In genomic region chr3:121777943-121778342, GRCm38 (mm10) we compare ENCODE assay signal across 8 mouse cellular contexts. TPM values are rescaled to one million over a fixed set of nuclear protein-coding genes. Genes with fewer than 3 reads are reported as not detected.
DNase-seq lines count a peak whose midpoint lies in the region; ATAC-seq and TF ChIP-seq lines count a peak whose summit lies in the region.

No protein-coding gene starts in this region.

- TF ChIP-seq CTCF in testis, adult 2 months (IDR thresholded peaks at IDR 0.05; ENCODE audit: control insufficient read depth, insufficient read depth, insufficient replicate concordance, low read depth, low read length) = peak; percentile 67; the same call in 1 of the 2 replicates

- no peaks in the 10 kb centered on the region for H3K9me3 ChIP-seq in limb, embryonic 11.5 days (ENCODE audit: control insufficient read depth, low read length)

- no peak overlapping the region for H3K27ac ChIP-seq in testis, adult 2 months (ENCODE audit: control insufficient read depth, insufficient read depth, low read depth, low read length)
- no peak overlapping the region for H3K27ac ChIP-seq in limb, embryonic 11.5 days (replicated peaks; ENCODE audit: low read depth, low read length)

- 23% methylated on average over 7 of the region's 7 CpGs for WGBS in limb, embryonic 11.5 days

- DNase-seq in testis, postnatal 14 days (ENCODE audit: low spot score) = no peak
- peak; percentile 44 to 51 for DNase-seq in cerebellum, adult 18-20 months
- DNase-seq in forelimb bud, embryonic 11.5 days (ENCODE audit: low read depth, low spot score) = peak; percentile 69
- peak; percentile 17 to 63 for DNase-seq in kidney, adult 8-10 months
- peak; percentile 85 for DNase-seq in limb, embryonic 11.5 days (ENCODE audit: low spot score)
- DNase-seq in thymus, postnatal 10 days (ENCODE audit: low spot score in 2 of 2) = peak; percentile 16 to 46

- H3K27me3 ChIP-seq in testis, adult 2 months (ENCODE audit: control insufficient read depth, insufficient read depth, low read length) = no peaks in the 10 kb centered on the region
- H3K27me3 ChIP-seq in limb, embryonic 11.5 days (ENCODE audit: control insufficient read depth, insufficient read depth, low read length) = no peaks in the 10 kb centered on the region

- no peaks in the 10 kb centered on the region for H3K4me1 ChIP-seq in testis, adult 2 months (ENCODE audit: control insufficient read depth, insufficient read depth, low read length)
- 0 out of 2 replicates have a peak, but pooled peaks cover 4% of the 10 kb centered on the region for H3K4me1 ChIP-seq in limb, embryonic 11.5 days (ENCODE audit: control insufficient read depth, insufficient read depth, low read length)

- no peak overlapping the region for H3K4me3 ChIP-seq in testis, adult 2 months (ENCODE audit: control insufficient read depth, low read depth, low read length)
- no peak overlapping the region for H3K4me3 ChIP-seq in limb, embryonic 11.5 days (ENCODE audit: low read depth, low read length)

- H3K9ac ChIP-seq in limb, embryonic 11.5 days (ENCODE audit: low read length) = no peak overlapping the region

- ATAC-seq in limb, embryonic 11.5 days (ENCODE audit: insufficient number of reproducible peaks, low FRiP score, low TSS enrichment, low read depth) = peak; percentile 90
- 0 out of 2 replicates have a peak, but pooled peaks have one; percentile 40 for ATAC-seq in monocyte, adult 5-6 weeks (replicated peaks; ENCODE audit: insufficient number of reproducible peaks, low FRiP score, low TSS enrichment, poor library complexity, severe bottlenecking)

- TF ChIP-seq POLR2A in testis, adult 2 months (IDR thresholded peaks at IDR 0.05; ENCODE audit: control insufficient read depth, low read depth, low read length) = no peak

- H3K4me2 ChIP-seq in limb, embryonic 11.5 days (ENCODE audit: low read depth, severe bottlenecking) = no peak overlapping the region

- H3K36me3 ChIP-seq in testis, adult 2 months (ENCODE audit: control insufficient read depth, insufficient read depth, low read length) = no peaks in the 10 kb centered on the region
- 0 out of 2 replicates have a peak, but pooled peaks cover 4% of the 10 kb centered on the region for H3K36me3 ChIP-seq in limb, embryonic 11.5 days (ENCODE audit: control insufficient read depth, insufficient read depth, low read length)

RNA-seq across cellular contexts. Expression of gene Abcd3, which starts 37.2 kb away (rescaled TPM):
- 2.9 and 4.2 TPM in 2 replicates for polyA plus RNA-seq in testis, adult 2 months (2012; rRNA removed)
- 47.1 and 48.0 TPM in 2 replicates for polyA plus RNA-seq in limb, embryonic 11.5 days (2014; fragmentation: Nextera tagmentation; extraction: Ambion mirVana)
- 9.3 to 16.1 TPM (median 15.6 TPM) in 3 replicates for total RNA-seq in monocyte, adult 5-6 weeks (2017)

RNA-seq across cellular contexts. Expression of gene F3, which starts 54.6 kb away (rescaled TPM):
- polyA plus RNA-seq in testis, adult 2 months (2012; rRNA removed) = 3.5 and 4.2 TPM in 2 replicates
- polyA plus RNA-seq in limb, embryonic 11.5 days (2014; fragmentation: Nextera tagmentation; extraction: Ambion mirVana) = 4.4 and 5.1 TPM in 2 replicates
- total RNA-seq in monocyte, adult 5-6 weeks (2017) = not detected in 3 replicates
